Mouse (Mus musculus) C2C12 (cell line): Measurements from ENCODE around the gene Tmem181a.
"Not testable (repeated sequence)": the region's sequence is repeated elsewhere in the genome, so short reads cannot be mapped to it uniquely, and the experiment has no call there.

Source experiments
- CTCF ChIP-seq: IDR thresholded peaks from one replicate; pipeline ENCODE4 v1.5.1; 2011; ENCODE audit not compliant: control insufficient read depth, insufficient read depth, insufficient read length
- MYOD1 ChIP-seq: IDR thresholded peaks from one replicate; pipeline ENCODE4 v1.6.1; 2011; ENCODE audit warnings: low read depth; ENCODE audit not compliant: control insufficient read depth, insufficient read length
- MYOG ChIP-seq: IDR thresholded peaks from one replicate; pipeline ENCODE4 v1.6.1; 2011; ENCODE audit not compliant: control insufficient read depth, insufficient read length; ENCODE audit errors: extremely low read depth

DNA sequence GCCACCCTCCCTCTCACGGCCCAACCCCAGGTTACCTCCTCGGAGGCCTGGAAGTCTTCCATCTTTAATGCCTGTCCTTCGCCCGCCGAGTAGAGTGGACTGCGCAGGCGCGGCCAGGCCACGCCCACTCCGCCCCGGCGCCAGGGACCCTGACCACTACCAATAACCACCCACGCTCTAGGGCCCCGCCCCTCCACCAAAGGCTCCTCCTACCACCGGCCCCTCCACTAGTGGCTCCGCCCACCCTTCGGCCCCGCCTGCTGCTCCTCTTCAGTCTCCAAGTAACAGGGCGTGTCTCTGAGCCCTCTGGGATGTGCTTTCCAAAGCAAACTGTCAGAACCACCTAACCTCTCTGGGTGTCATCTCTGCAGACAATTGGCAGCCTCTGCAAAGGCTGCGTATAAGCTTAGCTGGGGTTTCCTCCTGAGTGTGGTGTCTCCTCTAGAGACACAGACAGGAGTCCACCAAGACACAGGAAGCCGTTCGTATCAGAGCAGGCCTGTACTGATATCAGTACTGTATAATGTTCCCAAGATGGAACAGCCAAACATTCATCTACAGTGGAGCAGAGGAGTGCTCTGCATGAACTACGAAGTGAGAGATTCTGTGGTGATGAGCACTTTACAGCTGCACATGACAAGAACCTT lies 60.8 kb downstream of the Tmem181a start, which contains the start of gene Dynlt1a:
- TF ChIP-seq CTCF, MYOG, MYOD1: not testable (repeated sequence)
